Mouse (Mus musculus) neural tube, embryonic 11.5 days (tissue): ENCODE results near the gene Hadhb. TPM values are rescaled to one million over a fixed set of nuclear protein-coding genes. Genes with fewer than 3 reads are reported as not detected.
"Not testable (repeated sequence)": the region's sequence is repeated elsewhere in the genome, so short reads cannot be mapped to it uniquely, and the experiment has no call there.

Experiments
- ATAC-seq: fragments of 200-750 bp; cut with Nextera tagmentation; 2 replicates; pipeline ENCODE4 v1.8.0; 2017; ENCODE audit warnings: moderate number of reproducible peaks, mild to moderate bottlenecking, moderate TSS enrichment, moderate library complexity; ENCODE audit not compliant: insufficient read depth, low FRiP score, low TSS enrichment
- DNase-seq: peaks from one replicate; pipeline ENCODE4 v3.0.0-alpha.2; 2015; ENCODE audit warnings: low spot score
- H3K27ac ChIP-seq: fragments of 300-500 bp; sonication (generic); 2 replicates; pipeline ENCODE4 v1.5.1; 2014; ENCODE audit warnings: low read depth, mild to moderate bottlenecking, low read length
- H3K27me3 ChIP-seq: fragments of 300-500 bp; sonication (generic); 2 replicates; pipeline ENCODE4 v1.6.1; 2014; ENCODE audit warnings: mild to moderate bottlenecking, low read length, mixed read lengths; ENCODE audit not compliant: control insufficient read depth, insufficient read depth
- H3K36me3 ChIP-seq: fragments of 300-500 bp; sonication (generic); 2 replicates; pipeline ENCODE4 v1.6.1; 2014; ENCODE audit warnings: mild to moderate bottlenecking, low read length, moderate library complexity, mixed read lengths; ENCODE audit not compliant: control insufficient read depth, insufficient read depth
- H3K4me1 ChIP-seq: fragments of 300-500 bp; sonication (generic); 2 replicates; pipeline ENCODE4 v1.6.1; 2014; ENCODE audit warnings: low read length, mixed read lengths; ENCODE audit not compliant: control insufficient read depth, insufficient read depth
- H3K4me2 ChIP-seq: fragments of 300-500 bp; sonication (generic); 2 replicates; pipeline ENCODE4 v1.6.1; 2014; ENCODE audit warnings: low read depth, mild to moderate bottlenecking, moderate library complexity
- H3K4me3 ChIP-seq: fragments of 300-500 bp; sonication (generic); 2 replicates; pipeline ENCODE4 v1.5.1; 2014; ENCODE audit warnings: low read depth, low read length
- H3K9ac ChIP-seq: fragments of 300-500 bp; sonication (generic); 2 replicates; pipeline ENCODE4 v1.6.1; 2014; ENCODE audit warnings: mild to moderate bottlenecking, low read length
- H3K9me3 ChIP-seq: fragments of 300-500 bp; sonication (generic); 2 replicates; pipeline ENCODE4 v1.6.1; 2016; ENCODE audit warnings: low read length; ENCODE audit not compliant: control insufficient read depth
- WGBS: fragments of 180-500 bp; shearing (Covaris S2); extraction: QIAGEN DNeasy Blood & Tissue Kit; methylation state at CpG from one replicate; pipeline ENCODE4 v1.1.7; 2014; 5-methylcytosine and 5-hydroxymethylcytosine counted together
- polyA plus RNA-seq: library from polyadenylated mRNA; unstranded; fragments of >200 nt; fragmentation: Nextera tagmentation; extraction: Ambion mirVana; gene quantifications from 2 replicates; pipeline ENCODE4 v1.2.1, GENCODE M21; 2014

Gene Hadhb
- polyA plus RNA-seq, 1 experiment from 2014 or later = 108 TPM

- no peak overlapping the region for H3K9ac ChIP-seq
- no peaks in the 10 kb centered on the region for H3K36me3 ChIP-seq
- H3K27me3 ChIP-seq = no peaks in the 10 kb centered on the region
- H3K4me3 ChIP-seq = no peak overlapping the region
- WGBS = 59% methylated on average over 3 of the region's 3 CpGs
- H3K4me1 ChIP-seq = no peaks in the 10 kb centered on the region
- DNase-seq (no peak), ATAC-seq (no peak)
- H3K4me2 ChIP-seq = no peak overlapping the region
- no peak overlapping the region for H3K27ac ChIP-seq
- no peaks in the 10 kb centered on the region for H3K9me3 ChIP-seq
Measured at GRCm38 (mm10) chr5:30205034-30205433, 50.0 kb downstream of the Hadhb start.

GRCm38 (mm10) chr5:30205493-30205892, 50.4 kb downstream of the Hadhb start, which contains the start of gene Adgrf3:
Gene Adgrf3, minus strand, starts transcription at chr5:30205722.
- Histone ChIP-seq H3K4me2 (no peak within 1 kb of the TSS), H3K9me3 (no peaks in the 10 kb centered on the region), H3K27me3 (no peaks in the 10 kb centered on the region), H3K36me3 (no peaks in the 10 kb centered on the region), H3K4me3 (no peak within 1 kb of the TSS), H3K9ac (no peak within 1 kb of the TSS), H3K4me1 (no peaks in the 10 kb centered on the region), H3K27ac (no peak within 1 kb of the TSS)
- DNase-seq = no peak
- no peak for ATAC-seq
- WGBS = 46% methylated on average over 5 of the region's 5 CpGs

- Histone ChIP-seq H3K4me3 (no peak overlapping the region), H3K27ac (no peak overlapping the region), H3K36me3 (no peaks in the 10 kb centered on the region), H3K9ac (no peak overlapping the region), H3K4me1 (no peaks in the 10 kb centered on the region), H3K9me3 (no peaks in the 10 kb centered on the region), H3K4me2 (no peak overlapping the region), H3K27me3 (no peaks in the 10 kb centered on the region)
- DNase-seq (no peak), ATAC-seq (no peak)
- 74% methylated on average over 6 of the region's 6 CpGs for WGBS
Measured at GRCm38 (mm10) chr5:30207276-30207675, 52.2 kb downstream of the Hadhb start.

GRCm38 (mm10) chr5:30210758-30211157, 55.7 kb downstream of the Hadhb start:
- not testable (repeated sequence) for DNase-seq, H3K4me2 ChIP-seq, H3K27ac ChIP-seq, H3K9ac ChIP-seq, ATAC-seq, H3K4me3 ChIP-seq, H3K4me1 ChIP-seq, H3K9me3 ChIP-seq, H3K27me3 ChIP-seq, H3K36me3 ChIP-seq
- WGBS = 92% methylated on average over 5 of the region's 5 CpGs

- Histone ChIP-seq H3K4me3 (no peak overlapping the region), H3K9me3 (no peaks in the 10 kb centered on the region), H3K27ac (no peak overlapping the region), H3K27me3 (no peaks in the 10 kb centered on the region), H3K4me1 (no peaks in the 10 kb centered on the region), H3K9ac (no peak overlapping the region), H3K4me2 (no peak overlapping the region), H3K36me3 (no peaks in the 10 kb centered on the region)
- ATAC-seq (no peak), DNase-seq (peak; percentile 48)
- WGBS = 12% methylated on average over 4 of the region's 4 CpGs
Measured at GRCm38 (mm10) chr5:30214889-30215288, 59.8 kb downstream of the Hadhb start.

- WGBS = 80% methylated on average over 5 of the region's 5 CpGs
- no peak for ATAC-seq
Measured at GRCm38 (mm10) chr5:30215970-30216369, 60.9 kb downstream of the Hadhb start.

GRCm38 (mm10) chr5:30219715-30220114, 64.7 kb downstream of the Hadhb start:
- Histone ChIP-seq H3K36me3 (no peaks in the 10 kb centered on the region), H3K4me1 (no peaks in the 10 kb centered on the region), H3K9me3 (no peaks in the 10 kb centered on the region), H3K4me3 (no peak overlapping the region), H3K4me2 (no peak overlapping the region), H3K27ac (no peak overlapping the region), H3K9ac (no peak overlapping the region), H3K27me3 (no peaks in the 10 kb centered on the region)
- 84% methylated on average over 2 of the region's 2 CpGs for WGBS
- DNase-seq (no peak), ATAC-seq (no peak)

More at GRCm38 (mm10) chr5:30215970-30216369, 60.9 kb downstream of the Hadhb start:
- Histone ChIP-seq H3K4me1 (no peaks in the 10 kb centered on the region), H3K36me3 (no peaks in the 10 kb centered on the region), H3K9ac (no peak overlapping the region), H3K4me2 (no peak overlapping the region), H3K9me3 (no peaks in the 10 kb centered on the region), H3K27ac (no peak overlapping the region), H3K4me3 (no peak overlapping the region), H3K27me3 (no peaks in the 10 kb centered on the region)
- no peak for DNase-seq

GRCm38 (mm10) chr5:30220666-30221065, 65.6 kb downstream of the Hadhb start:
- Histone ChIP-seq H3K27ac (no peak overlapping the region), H3K27me3 (no peaks in the 10 kb centered on the region), H3K9me3 (no peaks in the 10 kb centered on the region), H3K4me2 (no peak overlapping the region), H3K36me3 (no peaks in the 10 kb centered on the region), H3K9ac (no peak overlapping the region), H3K4me1 (no peaks in the 10 kb centered on the region), H3K4me3 (no peak overlapping the region)
- WGBS = 89% methylated on average over 8 of the region's 8 CpGs
- no peak for DNase-seq
- no peak for ATAC-seq

GRCm38 (mm10) chr5:30222681-30223080, 67.6 kb downstream of the Hadhb start:
- no peak overlapping the region for H3K4me2 ChIP-seq
- ATAC-seq = no peak
- no peaks in the 10 kb centered on the region for H3K27me3 ChIP-seq
- WGBS = 97% methylated on average over 8 of the region's 8 CpGs
- no peak overlapping the region for H3K9ac ChIP-seq
- H3K27ac ChIP-seq = no peak overlapping the region
- no peaks in the 10 kb centered on the region for H3K4me1 ChIP-seq
- no peaks in the 10 kb centered on the region for H3K36me3 ChIP-seq
- no peak for DNase-seq
- H3K4me3 ChIP-seq = no peak overlapping the region
- H3K9me3 ChIP-seq = no peaks in the 10 kb centered on the region
